11 mouse cellular contexts compared by ENCODE assay signal in the genomic region with DNA sequence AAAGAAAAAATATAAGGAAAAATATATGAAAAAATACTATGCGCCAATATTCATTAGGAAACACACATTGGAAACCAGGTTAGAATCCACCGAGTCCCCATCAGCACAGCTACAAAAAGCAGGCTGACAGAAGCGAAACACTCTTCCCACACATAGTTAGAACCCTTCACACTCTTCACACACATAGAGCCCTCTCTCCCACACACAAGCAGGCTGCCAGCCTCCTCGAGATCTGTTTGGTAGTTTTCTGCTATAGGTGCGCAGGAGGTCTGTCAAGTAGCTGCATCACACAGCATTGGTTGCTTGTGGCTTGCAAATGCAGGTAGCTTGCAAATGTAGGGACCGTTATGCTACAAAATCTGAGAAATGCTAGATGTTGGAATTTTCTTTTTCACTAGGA.
"Had no signal": no experiment of that assay in that cellular context is flagged by ENCODE, and none has a peak within 500 bp of the region (broad histone marks: within the 10 kb centered on the region; RNA-seq: fewer than 3 reads in every experiment).

No protein-coding gene starts in this region.

- DNase-seq: kidney, adult 18-20 months; kidney, adult 9 months; kidney, postnatal 14 days; kidney, postnatal 4 days; liver; lung, adult 18-20 months; lung, postnatal 10 days; lung, postnatal 36 days; midbrain, embryonic 14.5 days; right cerebral cortex, postnatal 4 days; thymus, postnatal 25 days had no signal
